Mouse (Mus musculus) thymus, postnatal 4 days (tissue): Measurements from ENCODE around the gene Nudt6.

ENCODE experiments used
- DNase-seq: peaks from one replicate; pipeline ENCODE4 v3.0.0; 2021

The Nudt6 gene

GRCm38 (mm10) chr3:37420072-37420471, at the start of gene Nudt6:
Nudt6 (minus strand) TSS chr3:37420211.
- peak; percentile 94 for DNase-seq

GRCm38 (mm10) chr3:37469353-37469752, 49.3 kb upstream of the Nudt6 start:
- DNase-seq = no peak

GRCm38 (mm10) chr3:37468170-37468569, 48.2 kb upstream of the Nudt6 start:
- no peak for DNase-seq

GRCm38 (mm10) chr3:37455992-37456391, 36.0 kb upstream of the Nudt6 start:
- no peak for DNase-seq

GRCm38 (mm10) chr3:37443409-37443808, 23.4 kb upstream of the Nudt6 start:
- no peak for DNase-seq

GRCm38 (mm10) chr3:37439770-37440169, 19.8 kb upstream of the Nudt6 start:
- no peak for DNase-seq

GRCm38 (mm10) chr3:37430359-37430758, 10.3 kb upstream of the Nudt6 start:
- no peak for DNase-seq

GRCm38 (mm10) chr3:37426069-37426468, 6.1 kb upstream of the Nudt6 start:
- no peak for DNase-seq

- DNase-seq = no peak
Observed at GRCm38 (mm10) chr3:37421179-37421578, 1.2 kb upstream of the Nudt6 start.

GRCm38 (mm10) chr3:37420641-37421040, 630 bp upstream of the Nudt6 start:
- DNase-seq = no peak

- DNase-seq = peak; percentile 100
Observed at GRCm38 (mm10) chr3:37419458-37419991, 486 bp downstream of the Nudt6 start, which contains the start of gene Spata5. Spata5 (plus strand) TSS chr3:37419896.

- no peak for DNase-seq
Observed at GRCm38 (mm10) chr3:37418961-37419457, 1.0 kb downstream of the Nudt6 start.

GRCm38 (mm10) chr3:37418341-37418740, 1.7 kb downstream of the Nudt6 start:
- no peak for DNase-seq

- peak; percentile 87 for DNase-seq
Observed at GRCm38 (mm10) chr3:37414413-37414960, 5.5 kb downstream of the Nudt6 start.

GRCm38 (mm10) chr3:37413446-37413845, 6.6 kb downstream of the Nudt6 start:
- no peak for DNase-seq

GRCm38 (mm10) chr3:37407598-37407997, 12.4 kb downstream of the Nudt6 start:
- no peak for DNase-seq

- DNase-seq = no peak
Observed at GRCm38 (mm10) chr3:37401729-37402610, 18.0 kb downstream of the Nudt6 start.

GRCm38 (mm10) chr3:37398661-37399395, 21.2 kb downstream of the Nudt6 start:
- DNase-seq = no peak

GRCm38 (mm10) chr3:37397646-37398045, 22.4 kb downstream of the Nudt6 start:
- DNase-seq = no peak

GRCm38 (mm10) chr3:37396930-37397608, 22.9 kb downstream of the Nudt6 start:
- no peak for DNase-seq

- DNase-seq = no peak
Observed at GRCm38 (mm10) chr3:37387310-37387709, 32.7 kb downstream of the Nudt6 start.

GRCm38 (mm10) chr3:37383096-37383765, 36.8 kb downstream of the Nudt6 start:
- no peak for DNase-seq
